Comparison of ENCODE assay signal across 20 mouse cellular contexts in the genomic region with DNA sequence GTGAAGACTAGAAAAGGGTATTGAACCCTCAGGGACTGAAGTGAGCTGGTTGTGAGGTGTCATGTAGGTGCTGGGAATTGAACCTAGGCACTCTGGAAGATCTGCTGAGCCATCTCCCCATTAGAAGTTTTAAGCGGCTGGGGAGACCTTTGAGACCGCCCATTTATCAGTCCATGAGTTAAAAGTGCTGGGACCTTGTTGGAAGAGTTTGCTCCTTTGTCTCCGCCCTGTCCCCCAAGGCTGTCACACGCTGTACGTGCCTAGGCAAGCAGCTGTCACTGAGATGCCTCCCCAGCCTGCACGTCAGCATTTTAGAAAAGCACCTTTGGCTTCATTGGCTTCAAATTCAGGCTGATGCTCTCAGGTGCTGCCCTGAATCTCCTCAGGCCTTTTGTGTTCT. TPM values are rescaled to one million over a fixed set of nuclear protein-coding genes. Genes with fewer than 3 reads are reported as not detected.
A peak's percentile ranks its signal among the peaks of the same experiment; 100 is the strongest.
DNase-seq lines count a peak whose midpoint lies in the region; ATAC-seq and TF ChIP-seq lines count a peak whose summit lies in the region.
"Had no signal": no experiment of that assay in that cellular context is flagged by ENCODE, and none has a peak within 500 bp of the region (broad histone marks: within the 10 kb centered on the region; RNA-seq: fewer than 3 reads in every experiment).

No protein-coding gene starts in this region.

- peaks cover 2% of the 10 kb centered on the region; the same call in 1 of the 2 replicates for H3K4me1 ChIP-seq in intestine, embryonic 14.5 days (replicated peaks; ENCODE audit: control insufficient read depth, insufficient read depth, low read length)
- no peaks in the 10 kb centered on the region for H3K4me1 ChIP-seq in intestine, postnatal 0 days (replicated peaks; ENCODE audit: control insufficient read depth, insufficient read depth, low read length)
- no peaks in the 10 kb centered on the region for H3K4me1 ChIP-seq in kidney, embryonic 16.5 days (ENCODE audit: insufficient read depth, low read length)
- no peaks in the 10 kb centered on the region for H3K4me1 ChIP-seq in kidney, adult 2 months (ENCODE audit: control insufficient read depth, insufficient read depth, low read length)
- peaks cover 11% of the 10 kb centered on the region for H3K4me1 ChIP-seq in embryonic facial prominence, embryonic 10.5 days
- no peaks in the 10 kb centered on the region for H3K4me1 ChIP-seq in embryonic facial prominence, embryonic 11.5 days (ENCODE audit: control insufficient read depth, insufficient read depth, low read length)
- H3K4me1 ChIP-seq in thymus, adult 2 months (replicated peaks; ENCODE audit: control insufficient read depth, insufficient read depth, low read length): peaks cover 5% of the 10 kb centered on the region; the same call in 1 of the 2 replicates

- no peaks in the 10 kb centered on the region for H3K27me3 ChIP-seq in intestine, embryonic 14.5 days (replicated peaks; ENCODE audit: control insufficient read depth, insufficient read depth, low read length)
- no peaks in the 10 kb centered on the region for H3K27me3 ChIP-seq in intestine, postnatal 0 days (replicated peaks; ENCODE audit: control insufficient read depth, insufficient read depth, low read length)
- no peaks in the 10 kb centered on the region for H3K27me3 ChIP-seq in kidney, embryonic 16.5 days (ENCODE audit: insufficient read depth, low read length)
- no peaks in the 10 kb centered on the region for H3K27me3 ChIP-seq in kidney, adult 2 months (replicated peaks; ENCODE audit: control insufficient read depth, insufficient read depth, low read length)
- H3K27me3 ChIP-seq in embryonic facial prominence, embryonic 10.5 days (replicated peaks; ENCODE audit: low read depth, poor library complexity, severe bottlenecking): no peaks in the 10 kb centered on the region
- no peaks in the 10 kb centered on the region for H3K27me3 ChIP-seq in embryonic facial prominence, embryonic 11.5 days (ENCODE audit: control insufficient read depth, insufficient read depth, low read length)
- no peaks in the 10 kb centered on the region for H3K27me3 ChIP-seq in thymus, adult 2 months (ENCODE audit: control insufficient read depth, insufficient read depth, low read length)
- H3K27me3 ChIP-seq: embryonic facial prominence, embryonic 13.5 days; forebrain, embryonic 13.5 days; forebrain, embryonic 15.5 days had no signal

- no peak overlapping the region for H3K4me2 ChIP-seq in intestine, embryonic 14.5 days (ENCODE audit: low read length)
- H3K4me2 ChIP-seq in intestine, postnatal 0 days (replicated peaks; ENCODE audit: low read depth): no peak overlapping the region
- H3K4me2 ChIP-seq in kidney, embryonic 16.5 days (replicated peaks; ENCODE audit: low read depth, low read length): no peak overlapping the region
- no peak overlapping the region for H3K4me2 ChIP-seq in embryonic facial prominence, embryonic 11.5 days (ENCODE audit: low read depth, low read length)
- H3K4me2 ChIP-seq: embryonic facial prominence, embryonic 13.5 days; forebrain, embryonic 13.5 days; forebrain, embryonic 15.5 days had no signal

- TF ChIP-seq CTCF in intestine, postnatal 0 days (IDR thresholded peaks at IDR 0.05; ENCODE audit: low read depth): no peak
- no peak for TF ChIP-seq CTCF in kidney, adult 2 months (conservative IDR thresholded peaks at IDR 0.05; ENCODE audit: insufficient read depth, insufficient read length, low read depth, low read length)
- no peak for TF ChIP-seq CTCF in thymus, adult 2 months (IDR thresholded peaks at IDR 0.05; ENCODE audit: borderline replicate concordance, control insufficient read depth, extremely low read depth, insufficient read depth, low read length, poor library complexity)

- H3K27ac ChIP-seq in intestine, embryonic 14.5 days (ENCODE audit: low read depth): no peak overlapping the region
- H3K27ac ChIP-seq in intestine, postnatal 0 days (ENCODE audit: low read depth, low read length): no peak overlapping the region
- peak overlapping the region; percentile 57; the same call in 1 of the 2 replicates for H3K27ac ChIP-seq in kidney, embryonic 16.5 days (ENCODE audit: low read length)
- no peak overlapping the region for H3K27ac ChIP-seq in kidney, adult 2 months (ENCODE audit: insufficient read depth, low read depth, low read length)
- H3K27ac ChIP-seq in embryonic facial prominence, embryonic 10.5 days (replicated peaks): no peak overlapping the region
- H3K27ac ChIP-seq in embryonic facial prominence, embryonic 11.5 days (replicated peaks; ENCODE audit: low read depth, low read length): no peak overlapping the region
- H3K27ac ChIP-seq in thymus, adult 2 months (ENCODE audit: control insufficient read depth, insufficient read depth, low read length): no peak overlapping the region
- H3K27ac ChIP-seq: embryonic facial prominence, embryonic 13.5 days; forebrain, embryonic 13.5 days; forebrain, embryonic 15.5 days had no signal

- DNase-seq in intestine, embryonic 14.5 days (ENCODE audit: low spot score): no peak
- no peak for DNase-seq in kidney, adult 2 months
- peak; percentile 23 for DNase-seq in embryonic facial prominence, embryonic 10.5 days (ENCODE audit: low spot score)
- peak; percentile 10 for DNase-seq in embryonic facial prominence, embryonic 11.5 days (ENCODE audit: low spot score)
- no peak for DNase-seq in adrenal gland, postnatal 10 days
- no peak for DNase-seq in thymus, adult 2 months
- DNase-seq: adrenal gland, adult 2 months; adrenal gland, postnatal 14 days; adrenal gland, postnatal 36 days; cerebellum, adult 11-12 months; cerebellum, adult 2 months; cerebellum, adult 9-10 months; cerebellum, postnatal 10 days; cerebellum, postnatal 25 days; forebrain, postnatal 0 days had no signal

- H3K9ac ChIP-seq in intestine, embryonic 14.5 days (ENCODE audit: low read length): no peak overlapping the region
- no peak overlapping the region for H3K9ac ChIP-seq in intestine, postnatal 0 days (ENCODE audit: low read depth, low read length)
- H3K9ac ChIP-seq in kidney, embryonic 16.5 days (replicated peaks; ENCODE audit: low read length): no peak overlapping the region
- H3K9ac ChIP-seq in embryonic facial prominence, embryonic 11.5 days (replicated peaks; ENCODE audit: low read length): no peak overlapping the region
- H3K9ac ChIP-seq: embryonic facial prominence, embryonic 13.5 days; forebrain, embryonic 13.5 days; forebrain, embryonic 15.5 days; forebrain, postnatal 0 days had no signal

- H3K36me3 ChIP-seq in intestine, embryonic 14.5 days (ENCODE audit: control insufficient read depth, insufficient read depth, low read length): peaks cover 23% of the 10 kb centered on the region; the same call in 1 of the 2 replicates
- peaks cover 33% of the 10 kb centered on the region for H3K36me3 ChIP-seq in intestine, postnatal 0 days (ENCODE audit: control insufficient read depth, insufficient read depth)
- no peaks in the 10 kb centered on the region; the same call in 1 of the 2 replicates for H3K36me3 ChIP-seq in kidney, embryonic 16.5 days (ENCODE audit: insufficient read depth, low read length)
- no peaks in the 10 kb centered on the region; the same call in 1 of the 2 replicates for H3K36me3 ChIP-seq in kidney, adult 2 months (ENCODE audit: control insufficient read depth, insufficient read depth, low read length)
- no peaks in the 10 kb centered on the region; the same call in 1 of the 2 replicates for H3K36me3 ChIP-seq in embryonic facial prominence, embryonic 10.5 days (replicated peaks)
- no peaks in the 10 kb centered on the region for H3K36me3 ChIP-seq in embryonic facial prominence, embryonic 11.5 days (replicated peaks; ENCODE audit: control insufficient read depth, insufficient read depth, low read depth, low read length)
- H3K36me3 ChIP-seq in thymus, adult 2 months (ENCODE audit: control insufficient read depth, insufficient read depth, low read length): no peaks in the 10 kb centered on the region
- H3K36me3 ChIP-seq: forebrain, embryonic 15.5 days had no signal

- 0 out of 2 replicates have a peak, but pooled peaks have one; percentile 3 for ATAC-seq in intestine, embryonic 14.5 days (replicated peaks; ENCODE audit: low FRiP score, low TSS enrichment, low read depth)
- no peak for ATAC-seq in intestine, postnatal 0 days
- no peak for ATAC-seq in kidney, embryonic 16.5 days (ENCODE audit: low FRiP score, low TSS enrichment)
- ATAC-seq in embryonic facial prominence, embryonic 11.5 days (replicated peaks; ENCODE audit: insufficient number of reproducible peaks, low FRiP score, low TSS enrichment, low read depth): no peak
- ATAC-seq: forebrain, embryonic 13.5 days; forebrain, embryonic 15.5 days; forebrain, postnatal 0 days had no signal

- TF ChIP-seq POLR2A in kidney, adult 2 months (IDR thresholded peaks at IDR 0.05; ENCODE audit: low read depth, low read length): no peak
- no peak for TF ChIP-seq POLR2A in thymus, adult 2 months (IDR thresholded peaks at IDR 0.05; ENCODE audit: control insufficient read depth, extremely low read depth, insufficient read depth, low read length, poor library complexity)

- 94% methylated on average over 6 of the region's 6 CpGs for WGBS in intestine, embryonic 14.5 days
- WGBS in intestine, postnatal 0 days: 79% methylated on average over 6 of the region's 6 CpGs
- WGBS in kidney, embryonic 16.5 days: 87% methylated on average over 6 of the region's 6 CpGs
- 92% methylated on average over 6 of the region's 6 CpGs for WGBS in kidney, adult 2 months
- 79% methylated on average over 6 of the region's 6 CpGs for WGBS in embryonic facial prominence, embryonic 10.5 days
- 78% methylated on average over 6 of the region's 6 CpGs for WGBS in embryonic facial prominence, embryonic 11.5 days
- WGBS in thymus, adult 2 months: 97% methylated on average over 6 of the region's 6 CpGs

- no peak overlapping the region for H3K4me3 ChIP-seq in intestine, embryonic 14.5 days (ENCODE audit: low read depth, low read length)
- no peak overlapping the region for H3K4me3 ChIP-seq in intestine, postnatal 0 days (ENCODE audit: low read depth, low read length)
- H3K4me3 ChIP-seq in kidney, embryonic 16.5 days (ENCODE audit: low read length): no peak overlapping the region
- no peak overlapping the region for H3K4me3 ChIP-seq in kidney, adult 2 months (ENCODE audit: insufficient read depth, low read depth, low read length)
- H3K4me3 ChIP-seq in embryonic facial prominence, embryonic 10.5 days: no peak overlapping the region
- no peak overlapping the region for H3K4me3 ChIP-seq in embryonic facial prominence, embryonic 11.5 days (ENCODE audit: low read depth, low read length)
- no peak overlapping the region for H3K4me3 ChIP-seq in thymus, adult 2 months (ENCODE audit: control insufficient read depth, insufficient read depth, low read length)
- H3K4me3 ChIP-seq: embryonic facial prominence, embryonic 13.5 days; forebrain, embryonic 13.5 days; forebrain, embryonic 15.5 days had no signal

- no peaks in the 10 kb centered on the region for H3K9me3 ChIP-seq in intestine, embryonic 14.5 days (ENCODE audit: control insufficient read depth, low read length)
- H3K9me3 ChIP-seq in intestine, postnatal 0 days (ENCODE audit: control insufficient read depth): no peaks in the 10 kb centered on the region
- H3K9me3 ChIP-seq in kidney, embryonic 16.5 days (ENCODE audit: low read length): no peaks in the 10 kb centered on the region
- no peaks in the 10 kb centered on the region for H3K9me3 ChIP-seq in embryonic facial prominence, embryonic 10.5 days
- H3K9me3 ChIP-seq in embryonic facial prominence, embryonic 11.5 days (replicated peaks; ENCODE audit: control insufficient read depth, low read length): no peaks in the 10 kb centered on the region
- H3K9me3 ChIP-seq: embryonic facial prominence, embryonic 13.5 days; forebrain, embryonic 13.5 days; forebrain, embryonic 15.5 days had no signal

RNA-seq across cellular contexts. Expression of gene Wdr41, which starts 44.1 kb away (rescaled TPM):
- polyA plus RNA-seq in intestine, embryonic 14.5 days (2014; fragmentation: Nextera tagmentation; extraction: Ambion mirVana): 24.4 and 25.5 TPM in 2 replicates
- polyA plus RNA-seq in intestine, postnatal 0 days (2015; fragmentation: Nextera tagmentation; extraction: Ambion mirVana): 16.7 and 18.2 TPM in 2 replicates
- 22.4 and 23.2 TPM in 2 replicates for polyA plus RNA-seq in kidney, embryonic 16.5 days (2015; fragmentation: Nextera tagmentation; extraction: Ambion mirVana)
- polyA plus RNA-seq in kidney, adult 2 months (2012; rRNA removed): 10.7 and 11.2 TPM in 2 replicates
- 17.1 and 17.3 TPM in 2 replicates for polyA plus RNA-seq in embryonic facial prominence, embryonic 10.5 days (2016; fragmentation: Nextera tagmentation; extraction: Ambion mirVana)
- polyA plus RNA-seq in embryonic facial prominence, embryonic 11.5 days (2014; fragmentation: Nextera tagmentation; extraction: Ambion mirVana): 21.1 and 23.4 TPM in 2 replicates
- total RNA-seq in adrenal gland, postnatal 10 days (2021): 10 to 100 TPM; 19.0 to 22.4 TPM
- 12.2 and 12.7 TPM in 2 replicates for polyA plus RNA-seq in thymus, adult 2 months (2012; rRNA removed)

Comparison
In these comparisons a context has a peak if more than half of its experiments do, and no peak if none do; other contexts are left out.
1. DNase-seq: peak in embryonic facial prominence, embryonic 10.5 days (single experiment) and embryonic facial prominence, embryonic 11.5 days (single experiment); none in intestine, embryonic 14.5 days (single experiment), kidney, adult 2 months (single experiment), adrenal gland, postnatal 10 days (single experiment) and thymus, adult 2 months (single experiment).